Comparison of ENCODE assay signal across 11 mouse cellular contexts in genomic region chrX:52799566-52799965, GRCm38 (mm10). TPM values are rescaled to one million over a fixed set of nuclear protein-coding genes. Genes with fewer than 3 reads are reported as not detected.
DNase-seq lines count a peak whose midpoint lies in the region; ATAC-seq and TF ChIP-seq lines count a peak whose summit lies in the region.
"Had no signal": no experiment of that assay in that cellular context is flagged by ENCODE, and none has a peak within 500 bp of the region (broad histone marks: within the 10 kb centered on the region; RNA-seq: fewer than 3 reads in every experiment).

No protein-coding gene starts in this region.

- no peaks in the 10 kb centered on the region for H3K9me3 ChIP-seq in intestine, postnatal 0 days (ENCODE audit: control insufficient read depth)
- no peaks in the 10 kb centered on the region for H3K9me3 ChIP-seq in intestine, embryonic 16.5 days (ENCODE audit: control insufficient read depth, low read length)
- H3K9me3 ChIP-seq in CH12.LX (replicated peaks; ENCODE audit: low read length) = no peaks in the 10 kb centered on the region
- no peaks in the 10 kb centered on the region for H3K9me3 ChIP-seq in limb, embryonic 11.5 days (ENCODE audit: control insufficient read depth, low read length)
- H3K9me3 ChIP-seq: forebrain, embryonic 10.5 days; megakaryocyte, embryonic 14.5 days had no signal

- no peak overlapping the region for H3K4me3 ChIP-seq in intestine, postnatal 0 days (ENCODE audit: low read depth, low read length)
- no peak overlapping the region for H3K4me3 ChIP-seq in intestine, embryonic 16.5 days (ENCODE audit: low read length)
- H3K4me3 ChIP-seq in CH12.LX (replicated peaks in 1 of 3; ENCODE audit: low read depth in 2 of 3, low read length in 2 of 3, poor library complexity in 1 of 3) = no peak overlapping the region
- no peak overlapping the region for H3K4me3 ChIP-seq in limb, embryonic 11.5 days (ENCODE audit: low read depth, low read length)
- H3K4me3 ChIP-seq: forebrain, embryonic 10.5 days; megakaryocyte, embryonic 14.5 days had no signal

- peak; percentile 5 for DNase-seq in 3T3-L1 (ENCODE audit: low read depth, low spot score)
- peak; percentile 19 for DNase-seq in CH12.LX (ENCODE audit: extremely low read depth)
- DNase-seq in limb, embryonic 11.5 days (ENCODE audit: low spot score) = peak; percentile 37
- DNase-seq in MN1 (ENCODE audit: low spot score) = no peak
- no peak for DNase-seq in urinary bladder, adult 2 months (ENCODE audit: low spot score)
- DNase-seq: kidney, adult 18-20 months had no signal

- H3K27ac ChIP-seq in intestine, postnatal 0 days (ENCODE audit: low read depth, low read length) = no peak overlapping the region
- no peak overlapping the region for H3K27ac ChIP-seq in intestine, embryonic 16.5 days (ENCODE audit: low read length)
- no peak overlapping the region for H3K27ac ChIP-seq in CH12.LX (ENCODE audit: insufficient read depth, low read depth)
- no peak overlapping the region for H3K27ac ChIP-seq in limb, embryonic 11.5 days (replicated peaks; ENCODE audit: low read depth, low read length)
- H3K27ac ChIP-seq: forebrain, embryonic 10.5 days had no signal

- no peak overlapping the region for H3K4me2 ChIP-seq in intestine, postnatal 0 days (replicated peaks; ENCODE audit: low read depth)
- no peak overlapping the region for H3K4me2 ChIP-seq in intestine, embryonic 16.5 days (ENCODE audit: low read depth, low read length)
- no peak overlapping the region for H3K4me2 ChIP-seq in CH12.LX (ENCODE audit: insufficient read depth, low read depth, poor library complexity, severe bottlenecking)
- H3K4me2 ChIP-seq in limb, embryonic 11.5 days (ENCODE audit: low read depth, severe bottlenecking) = no peak overlapping the region

- H3K4me1 ChIP-seq in intestine, postnatal 0 days (replicated peaks; ENCODE audit: control insufficient read depth, insufficient read depth, low read length) = no peaks in the 10 kb centered on the region
- H3K4me1 ChIP-seq in intestine, embryonic 16.5 days (ENCODE audit: control insufficient read depth, insufficient read depth, low read length) = no peaks in the 10 kb centered on the region
- H3K4me1 ChIP-seq in CH12.LX (ENCODE audit: control insufficient read depth in 1 of 2, insufficient read depth in 2 of 2) = no peaks in the 10 kb centered on the region
- H3K4me1 ChIP-seq in limb, embryonic 11.5 days (ENCODE audit: control insufficient read depth, insufficient read depth, low read length) = no peaks in the 10 kb centered on the region
- H3K4me1 ChIP-seq: megakaryocyte, embryonic 14.5 days had no signal

- no peak for ATAC-seq in intestine, postnatal 0 days
- ATAC-seq in intestine, embryonic 16.5 days = no peak
- ATAC-seq in limb, embryonic 11.5 days (ENCODE audit: insufficient number of reproducible peaks, low FRiP score, low TSS enrichment, low read depth) = no peak

- in situ Hi-C loops in CH12.LX (cut with MboI; ENCODE audit: low pct_ligation_motif_present, low pct_unique_long_range_greater_than_20kb, low sequenced_read_pairs) = no loop called here

- H3K27me3 ChIP-seq in intestine, postnatal 0 days (replicated peaks; ENCODE audit: control insufficient read depth, insufficient read depth, low read length) = no peaks in the 10 kb centered on the region
- no peaks in the 10 kb centered on the region for H3K27me3 ChIP-seq in intestine, embryonic 16.5 days (replicated peaks; ENCODE audit: control insufficient read depth, insufficient read depth, low read length)
- no peaks in the 10 kb centered on the region for H3K27me3 ChIP-seq in CH12.LX (replicated peaks)
- H3K27me3 ChIP-seq in limb, embryonic 11.5 days (ENCODE audit: control insufficient read depth, insufficient read depth, low read length) = no peaks in the 10 kb centered on the region

- WGBS in intestine, postnatal 0 days = 42% methylated on average over 6 of the region's 6 CpGs
- WGBS in intestine, embryonic 16.5 days = 34% methylated on average over 6 of the region's 6 CpGs
- 45% methylated on average over 6 of the region's 6 CpGs for WGBS in limb, embryonic 11.5 days

- TF ChIP-seq POLR2A in CH12.LX (IDR thresholded peaks at IDR 0.05; ENCODE audit: low read depth, low read length) = no peak

- H3K79me2 ChIP-seq in CH12.LX (replicated peaks; ENCODE audit: control insufficient read depth, extremely low read depth, insufficient read depth, poor library complexity, severe bottlenecking) = no peaks in the 10 kb centered on the region

- dilution Hi-C loops in CH12.LX (cut with MboI; ENCODE audit: extremely low pct_ligation_motif_present, extremely low pct_unique_long_range_greater_than_20kb, low sequenced_read_pairs) = no loop called here

- no peak for TF ChIP-seq RAD21 in CH12.LX (IDR thresholded peaks at IDR 0.05; ENCODE audit: low read depth, low read length)

- TF ChIP-seq EP300 in CH12.LX (IDR thresholded peaks at IDR 0.05; ENCODE audit: low read length) = no peak

- TF ChIP-seq CTCF in intestine, postnatal 0 days (IDR thresholded peaks at IDR 0.05; ENCODE audit: low read depth) = peak; percentile 39
- peak in 1 of 2 experiments; percentile 32; a peak in 1 of 4 replicates for TF ChIP-seq CTCF in CH12.LX (conservative IDR thresholded peaks at IDR 0.05 in 1 of 2, IDR thresholded peaks at IDR 0.05 in 1 of 2; ENCODE audit: low read depth in 2 of 2, low read length in 2 of 2)

- H3K9ac ChIP-seq in intestine, postnatal 0 days (ENCODE audit: low read depth, low read length) = no peak overlapping the region
- H3K9ac ChIP-seq in intestine, embryonic 16.5 days (ENCODE audit: low read depth, low read length) = no peak overlapping the region
- no peak overlapping the region for H3K9ac ChIP-seq in CH12.LX (ENCODE audit: insufficient read depth, low read depth)
- no peak overlapping the region for H3K9ac ChIP-seq in limb, embryonic 11.5 days (ENCODE audit: low read length)

- no peaks in the 10 kb centered on the region for H3K36me3 ChIP-seq in intestine, postnatal 0 days (ENCODE audit: control insufficient read depth, insufficient read depth)
- H3K36me3 ChIP-seq in intestine, embryonic 16.5 days (ENCODE audit: control insufficient read depth, insufficient read depth, low read length) = no peaks in the 10 kb centered on the region
- H3K36me3 ChIP-seq in CH12.LX (replicated peaks in 1 of 2; ENCODE audit: control insufficient read depth in 1 of 2, insufficient read depth in 1 of 2, low read length in 1 of 2) = no peaks in the 10 kb centered on the region
- H3K36me3 ChIP-seq in limb, embryonic 11.5 days (ENCODE audit: control insufficient read depth, insufficient read depth, low read length) = no peaks in the 10 kb centered on the region

TF ChIP-seq in CH12.LX, 34 proteins besides CTCF, POLR2A, EP300 and RAD21:
- TF ChIP-seq USF2 (conservative IDR thresholded peaks at IDR 0.05; ENCODE audit: low read depth, low read length) (no peak), JUND (conservative IDR thresholded peaks at IDR 0.05; ENCODE audit: low read depth, low read length) (no peak)
TF ChIP-seq in CH12.LX: peak in this region for 0.

RNA-seq across cellular contexts. Expression of gene Ccdc160, which starts 8.6 kb away (rescaled TPM):
- polyA plus RNA-seq in intestine, postnatal 0 days (2015; fragmentation: Nextera tagmentation; extraction: Ambion mirVana) = 5.2 and 6.2 TPM in 2 replicates
- polyA plus RNA-seq in intestine, embryonic 16.5 days (2015; fragmentation: Nextera tagmentation; extraction: Ambion mirVana) = 5.7 TPM in 2 replicates
- total RNA-seq in CH12.LX (2012; rRNA removed) = not detected in 2 replicates
- not detected in 2 replicates for total RNA-seq in CH12.LX (2014; rRNA removed)
- not detected in 2 replicates for polyA plus RNA-seq in CH12.LX (2012; ENCODE audit: insufficient read length, low read depth)
- polyA plus RNA-seq in limb, embryonic 11.5 days (2014; fragmentation: Nextera tagmentation; extraction: Ambion mirVana) = 1.8 and 2.0 TPM in 2 replicates
- 1.5 and 1.8 TPM in 2 replicates for polyA plus RNA-seq in urinary bladder, adult 2 months (2012; rRNA removed)
- total RNA-seq: common myeloid progenitor, adult 5-6 weeks had no signal

Comparison
In these comparisons a context has a peak if more than half of its experiments do, and no peak if none do; other contexts are left out.
1. DNase-seq: peak in 3T3-L1 (single experiment), CH12.LX (single experiment) and limb, embryonic 11.5 days (single experiment); none in MN1 (single experiment) and urinary bladder, adult 2 months (single experiment).